ENCODE assay signal across 18 mouse cellular contexts in genomic region chr12:32299714-32300113, GRCm38 (mm10).
"Had no signal": no experiment of that assay in that cellular context is flagged by ENCODE, and none has a peak within 500 bp of the region (broad histone marks: within the 10 kb centered on the region; RNA-seq: fewer than 3 reads in every experiment).

No protein-coding gene starts in this region.

- H3K9me3 ChIP-seq: limb, embryonic 13.5 days; liver, embryonic 15.5 days; midbrain, embryonic 10.5 days; neural tube, embryonic 15.5 days had no signal

- H3K9ac ChIP-seq: limb, embryonic 13.5 days; liver, embryonic 15.5 days; lung, embryonic 14.5 days; neural tube, embryonic 15.5 days had no signal

- H3K4me1 ChIP-seq: limb, embryonic 13.5 days; midbrain, embryonic 10.5 days; neural tube, embryonic 15.5 days had no signal

- H3K36me3 ChIP-seq: limb, embryonic 13.5 days; liver, embryonic 15.5 days; midbrain, embryonic 10.5 days; neural tube, embryonic 15.5 days had no signal

- ATAC-seq: intestine, embryonic 16.5 days had no signal

- DNase-seq: kidney, adult 8-10 months; kidney, postnatal 25 days; left cerebral cortex, postnatal 4 days; lung, embryonic 14.5 days; lung, postnatal 10 days; lung, postnatal 4 days; midbrain, embryonic 14.5 days; right cerebral cortex, adult 18-20 months; right cerebral cortex, postnatal 25 days; thymus, adult 18-20 months; thymus, postnatal 14 days had no signal

- H3K4me2 ChIP-seq: limb, embryonic 13.5 days; liver, embryonic 15.5 days; lung, embryonic 14.5 days; neural tube, embryonic 15.5 days had no signal

- H3K27me3 ChIP-seq: limb, embryonic 13.5 days; liver, embryonic 15.5 days; neural tube, embryonic 15.5 days had no signal

- H3K27ac ChIP-seq: layer of hippocampus, adult 2 months; limb, embryonic 13.5 days; liver, embryonic 15.5 days; midbrain, embryonic 10.5 days; neural tube, embryonic 15.5 days had no signal

- H3K4me3 ChIP-seq: layer of hippocampus, adult 2 months; limb, embryonic 13.5 days; liver, embryonic 15.5 days; midbrain, embryonic 10.5 days; myocyte; neural tube, embryonic 15.5 days had no signal
